Mouse (Mus musculus) MEL-GATA-1-ER (cell line): ENCODE data around the gene Btaf1.
A peak's percentile ranks its signal among the peaks of the same experiment; 100 is the strongest.

Source experiments
- DNase-seq: peaks from one replicate; pipeline ENCODE4 v3.0.0-alpha.2; 2012; ENCODE audit warnings: low read depth; ENCODE audit errors: extremely low read depth

The Btaf1 gene

DNA sequence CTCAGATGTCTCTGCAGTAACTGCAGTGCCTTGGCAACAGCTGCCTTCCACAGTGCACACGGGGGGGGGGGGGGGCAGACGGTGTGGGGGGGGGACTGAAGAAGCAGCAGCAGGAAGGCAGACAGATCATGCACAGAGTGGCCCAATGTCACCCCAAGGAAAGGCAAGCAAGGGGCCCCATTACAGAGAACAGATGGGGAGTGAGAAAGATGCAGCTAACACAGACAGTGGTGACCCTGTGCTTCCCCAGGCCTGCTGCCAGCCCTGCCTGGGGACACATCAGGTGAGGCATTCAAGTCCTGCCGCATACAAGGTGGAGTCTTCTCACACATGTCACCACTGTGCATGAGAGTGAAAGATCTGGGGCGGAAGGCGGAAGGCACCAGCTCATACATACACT is 94.7 kb downstream of the Btaf1 start:
- no peak for DNase-seq

- DNase-seq: no peak
Observed at GRCm38 (mm10) chr19:37020951-37021350, 95.1 kb downstream of the Btaf1 start.

- no peak for DNase-seq
Observed at GRCm38 (mm10) chr19:37022146-37022545, 96.3 kb downstream of the Btaf1 start.

DNA sequence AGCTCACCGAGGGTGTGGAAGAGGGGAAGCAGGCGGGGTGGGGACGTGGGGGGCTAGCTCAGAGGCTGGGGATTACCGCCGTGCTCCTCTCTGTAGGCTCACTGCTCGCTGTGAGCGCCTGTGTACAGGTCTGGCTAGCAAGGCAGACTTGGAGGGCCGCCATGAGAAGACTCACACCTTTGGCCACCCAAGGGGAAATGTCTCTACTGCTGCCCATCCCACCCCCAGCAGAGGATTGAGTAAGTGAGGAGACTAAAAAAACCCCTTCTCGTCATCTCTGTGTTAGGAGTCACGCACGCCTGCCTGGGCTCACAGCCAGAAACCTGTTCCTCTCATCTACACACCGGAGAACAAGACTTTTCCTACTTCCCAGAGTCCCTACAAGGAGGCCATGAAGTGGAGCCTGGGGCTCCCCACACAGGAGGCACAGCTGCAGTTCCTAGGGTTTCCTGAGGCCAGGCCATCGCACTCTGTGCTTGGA is 100.0 kb downstream of the Btaf1 start:
- DNase-seq: no peak

- DNase-seq: no peak
Observed at GRCm38 (mm10) chr19:37026408-37026807, 100.5 kb downstream of the Btaf1 start.

DNA sequence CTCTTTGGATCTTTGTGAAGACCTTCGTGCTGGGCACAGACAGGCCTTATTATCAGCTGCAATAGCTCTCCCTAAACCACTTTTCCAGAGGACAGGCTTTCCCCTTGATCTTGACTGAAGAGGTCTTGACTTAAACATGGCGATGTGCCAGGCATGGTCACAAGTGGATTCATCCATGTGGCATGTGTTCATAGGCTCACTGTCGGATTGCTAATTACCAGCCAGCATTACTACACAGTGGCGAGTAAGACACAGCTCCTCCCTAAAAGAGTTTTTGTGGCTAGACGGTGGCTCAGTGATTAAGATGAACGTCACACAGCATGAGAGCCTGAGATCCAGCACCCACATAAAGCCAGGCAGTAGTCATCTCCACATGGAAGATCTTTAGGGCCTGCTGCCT is 103.9 kb downstream of the Btaf1 start:
- DNase-seq: no peak

DNA sequence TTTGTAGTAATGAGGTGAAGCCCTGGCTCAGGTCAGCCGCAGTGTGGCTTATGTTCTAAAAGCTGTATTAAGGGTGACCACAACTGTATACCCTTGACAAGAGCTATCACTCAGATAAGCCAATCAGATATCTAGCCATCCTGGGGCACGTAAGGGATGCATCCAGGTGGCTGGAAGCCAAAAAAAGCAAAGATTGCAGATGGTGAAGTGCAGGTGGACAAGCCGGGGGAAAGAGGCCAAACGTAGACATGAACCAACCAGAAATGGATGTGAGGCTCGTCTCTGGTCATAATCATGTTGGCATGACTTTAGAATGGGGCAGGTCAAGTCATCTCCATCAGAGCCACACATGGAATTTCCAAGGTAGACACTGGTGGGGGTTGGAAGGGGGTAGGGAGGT is 105.6 kb downstream of the Btaf1 start:
- DNase-seq: no peak

GRCm38 (mm10) chr19:37032364-37032763 is 106.5 kb downstream of the Btaf1 start:
- DNase-seq: no peak

DNA sequence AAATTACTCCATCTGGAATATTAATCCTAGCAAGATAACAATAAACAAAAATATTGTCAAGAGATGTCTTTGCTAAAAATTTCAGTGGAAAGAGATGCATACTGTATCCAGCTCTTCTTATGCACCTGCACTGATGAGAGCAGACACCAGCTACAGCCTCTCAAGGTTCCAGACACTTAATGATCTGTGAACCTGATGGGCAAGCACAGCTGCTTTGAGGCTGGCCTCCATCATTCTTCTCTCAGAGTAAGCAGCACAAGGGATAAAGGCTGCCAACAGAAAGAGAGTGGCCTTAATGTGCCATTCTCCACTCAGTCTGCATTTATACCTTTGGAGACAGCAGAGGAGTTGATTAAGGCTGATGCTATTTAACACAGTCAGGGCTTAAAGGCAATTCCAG is 115.0 kb downstream of the Btaf1 start:
- DNase-seq: no peak

GRCm38 (mm10) chr19:37044431-37044830 is 118.6 kb downstream of the Btaf1 start:
- no peak for DNase-seq

- DNase-seq: no peak
Observed at GRCm38 (mm10) chr19:37048507-37048906, 122.6 kb downstream of the Btaf1 start.

DNA sequence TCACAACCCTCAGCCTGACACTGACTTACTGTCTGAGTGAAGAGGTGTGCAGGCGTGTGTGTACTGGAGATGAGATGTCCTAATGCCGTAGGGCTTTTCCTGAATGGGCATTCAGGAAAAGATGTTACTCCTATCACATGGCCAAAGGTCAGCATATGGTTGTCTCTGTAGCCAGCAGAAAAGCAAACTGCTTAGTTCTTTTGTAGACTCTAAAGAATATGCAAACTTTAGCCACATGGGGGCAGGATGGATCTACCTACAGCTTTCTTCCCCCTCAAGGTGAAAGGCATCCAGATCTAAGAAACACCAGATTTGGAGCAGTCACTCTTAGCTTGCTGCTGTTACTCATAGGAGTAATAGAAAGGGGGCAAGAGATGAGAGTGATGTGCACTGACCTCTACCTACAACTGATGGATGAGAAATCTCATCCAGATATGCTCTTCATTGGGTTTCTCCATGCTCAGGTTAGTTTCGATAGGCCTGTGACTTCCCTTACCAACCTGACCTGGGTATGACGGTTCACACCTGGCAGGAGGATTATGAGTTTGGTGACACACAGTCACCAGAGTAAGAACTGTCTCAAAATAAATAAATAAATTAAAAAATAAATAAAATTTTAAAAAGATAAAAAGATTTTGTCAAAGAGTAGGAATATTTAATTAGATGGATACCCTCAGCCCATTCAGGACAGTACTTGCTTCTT is 124.9 kb downstream of the Btaf1 start:
- DNase-seq: peak; percentile 29

DNA sequence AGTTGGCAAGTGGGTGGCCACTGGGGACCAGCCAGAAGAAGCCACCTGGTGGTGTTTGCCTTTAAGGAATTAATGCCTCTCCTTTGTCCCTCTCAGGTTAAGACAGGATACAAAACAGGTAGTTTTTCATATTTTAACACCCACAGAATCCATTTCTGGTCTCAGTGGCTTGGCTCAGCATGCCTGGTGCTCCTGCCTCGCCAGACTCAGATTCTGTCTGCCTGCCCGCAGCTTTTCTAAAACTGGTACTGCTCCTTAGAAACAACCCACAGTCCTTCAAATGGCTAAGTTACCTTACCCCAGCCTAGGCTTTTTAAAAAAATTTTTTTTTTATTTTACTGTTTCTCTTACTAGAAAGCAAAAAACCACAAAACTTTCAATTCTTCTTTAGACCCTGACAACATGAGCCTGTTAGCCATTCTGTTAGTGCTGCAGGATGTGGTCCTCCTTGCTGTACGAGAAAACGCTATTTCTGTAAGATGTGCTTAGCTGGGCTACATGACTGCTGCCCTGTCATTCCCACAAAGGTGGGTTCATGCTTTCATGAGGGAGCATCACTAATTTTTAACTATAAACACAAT is 130.2 kb downstream of the Btaf1 start:
- DNase-seq: no peak

GRCm38 (mm10) chr19:37057161-37057905 is 131.5 kb downstream of the Btaf1 start:
- no peak for DNase-seq

GRCm38 (mm10) chr19:37059623-37060022 is 133.7 kb downstream of the Btaf1 start:
- no peak for DNase-seq

DNA sequence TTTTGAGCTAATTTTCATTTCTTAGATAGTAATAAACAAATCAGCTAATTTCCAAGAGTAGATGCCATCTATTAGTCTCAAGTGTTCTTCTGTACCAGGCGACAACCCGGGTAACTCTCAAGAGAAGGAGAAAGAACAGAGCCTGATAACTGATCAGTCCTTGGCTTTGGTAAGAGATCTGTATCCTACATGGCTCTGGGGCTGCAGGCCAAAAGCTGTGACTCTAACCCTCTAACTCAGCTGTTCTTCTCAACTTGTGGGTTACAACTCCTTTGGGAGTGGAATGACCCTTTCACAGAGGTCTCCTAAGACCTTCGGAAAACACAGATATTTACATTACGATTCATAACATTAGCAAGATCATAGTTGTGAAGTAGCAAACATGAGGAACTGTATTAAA is 134.2 kb downstream of the Btaf1 start:
- no peak for DNase-seq
